Mouse (Mus musculus) left cerebral cortex, postnatal 25 days (tissue): ENCODE data around the gene Cpn2. TPM values are rescaled to one million over a fixed set of nuclear protein-coding genes. Genes with fewer than 3 reads are reported as not detected.

Source experiments
- DNase-seq, 2 experiments: peaks; one replicate each; pipeline ENCODE4 v3.0.0; 2022; ENCODE audit warnings: low spot score in 2 of 2, mixed read lengths in 1 of 2
- intact Hi-C: fragments of 180-260 bp; cut with DNase I; formaldehyde crosslinking; loops from one replicate; pipeline ENCODE4 v1.15.1; 2025
- total RNA-seq, 2 experiments: library from RNA; stranded (reverse); gene quantifications; 2 replicates each; pipeline ENCODE4 v1.2.3; 2021

Gene Cpn2
- total RNA-seq, 2 experiments from 2014 or later, result not detected

- no peak for DNase-seq
- intact Hi-C loops, result loop anchor here (2.0 to 5.0 kb wide), 2 partner anchors 57 to 248 kb away; partner anchors contain the start of gene Gp5
Observed at GRCm38 (mm10) chr16:30253900-30254299, 13.4 kb downstream of the Cpn2 start.

GRCm38 (mm10) chr16:30253374-30253773 is 13.9 kb downstream of the Cpn2 start:
- intact Hi-C loops, result loop anchor here (2.0 to 5.0 kb wide), 2 partner anchors 57 to 249 kb away; partner anchors contain the start of gene Gp5
- DNase-seq, result no peak

GRCm38 (mm10) chr16:30252003-30252418 is 15.3 kb downstream of the Cpn2 start:
- DNase-seq, result peak; percentile 77 to 81
- intact Hi-C loops, result loop anchor here (2.0 to 5.0 kb wide), 2 partner anchors 59 to 250 kb away; partner anchors contain the start of gene Gp5

GRCm38 (mm10) chr16:30244037-30244700 is 23.1 kb downstream of the Cpn2 start:
- intact Hi-C loops, result no loop called here
- no peak for DNase-seq

GRCm38 (mm10) chr16:30241623-30242022 is 25.7 kb downstream of the Cpn2 start:
- DNase-seq, result no peak
- intact Hi-C loops, result no loop called here

- intact Hi-C loops, result loop anchor here (5.0 kb wide), 1 partner anchor 611 kb away; no protein-coding TSS in a partner anchor
- DNase-seq, result no peak
Observed at GRCm38 (mm10) chr16:30238791-30239190, 28.5 kb downstream of the Cpn2 start.

- intact Hi-C loops, result loop anchor here (1.0 to 5.0 kb wide), 3 partner anchors 166 to 609 kb away; no protein-coding TSS in a partner anchor
- peak; percentile 83 to 84 for DNase-seq
Observed at GRCm38 (mm10) chr16:30236091-30236699, 31.1 kb downstream of the Cpn2 start.

GRCm38 (mm10) chr16:30235577-30235976 is 31.7 kb downstream of the Cpn2 start:
- peak; percentile 8 to 53 for DNase-seq
- intact Hi-C loops, result loop anchor here (5.0 kb wide), 1 partner anchor 608 kb away; no protein-coding TSS in a partner anchor

GRCm38 (mm10) chr16:30234636-30235546 is 32.4 kb downstream of the Cpn2 start:
- no peak for DNase-seq
- intact Hi-C loops, result loop anchor here (5.0 kb wide), 1 partner anchor 608 kb away; no protein-coding TSS in a partner anchor

- DNase-seq, result no peak
- intact Hi-C loops, result no loop called here
Observed at GRCm38 (mm10) chr16:30234077-30234476, 33.2 kb downstream of the Cpn2 start.

GRCm38 (mm10) chr16:30231882-30232604 is 35.3 kb downstream of the Cpn2 start:
- no peak for DNase-seq
- intact Hi-C loops, result no loop called here

- DNase-seq, result no peak
- intact Hi-C loops, result no loop called here
Observed at GRCm38 (mm10) chr16:30227352-30227751, 39.9 kb downstream of the Cpn2 start.

- no peak for DNase-seq
- intact Hi-C loops, result no loop called here
Observed at GRCm38 (mm10) chr16:30221161-30221782, 46.0 kb downstream of the Cpn2 start.

GRCm38 (mm10) chr16:30215811-30216210 is 51.5 kb downstream of the Cpn2 start:
- no peak for DNase-seq
- intact Hi-C loops, result no loop called here

GRCm38 (mm10) chr16:30213644-30214043 is 53.7 kb downstream of the Cpn2 start:
- DNase-seq, result no peak
- intact Hi-C loops, result no loop called here

GRCm38 (mm10) chr16:30212035-30212434 is 55.3 kb downstream of the Cpn2 start:
- no peak for DNase-seq
- intact Hi-C loops, result no loop called here

- intact Hi-C loops, result no loop called here
- no peak for DNase-seq
Observed at GRCm38 (mm10) chr16:30209264-30209663, 58.0 kb downstream of the Cpn2 start.

GRCm38 (mm10) chr16:30207991-30208390 is 59.3 kb downstream of the Cpn2 start:
- peak in 1 of 2 experiments; percentile 68 for DNase-seq
- intact Hi-C loops, result no loop called here
